Mouse (Mus musculus): Measurements from ENCODE around the gene Ms4a6c. TPM values are rescaled to one million over a fixed set of nuclear protein-coding genes. Genes with fewer than 3 reads are reported as not detected.
"Not testable (repeated sequence)": the region's sequence is repeated elsewhere in the genome, so short reads cannot be mapped to it uniquely, and the experiment has no call there.

The Ms4a6c gene
- polyA plus RNA-seq, 1 experiment from 2014 or later = 3.7 TPM

DNA sequence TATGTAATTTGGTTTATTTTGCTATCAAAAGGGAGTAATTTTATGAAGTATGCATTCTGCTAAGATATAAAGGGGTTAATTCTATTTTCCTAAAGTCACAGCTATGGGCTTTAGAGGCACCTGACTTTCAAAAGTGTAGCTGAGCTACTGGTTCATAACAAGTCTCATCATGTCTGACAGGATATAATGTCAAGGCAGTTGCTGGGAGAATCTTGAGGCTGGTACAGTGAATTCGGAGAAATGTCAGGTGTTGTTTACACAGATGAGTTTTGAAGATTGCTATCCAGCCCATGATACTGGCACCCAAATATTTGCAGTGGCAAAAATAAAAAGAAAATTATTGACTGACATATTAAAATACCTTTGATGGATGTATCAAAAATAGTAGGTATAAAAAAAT lies 35.7 kb downstream of the Ms4a6c start:
- no peaks in the 10 kb centered on the region for H3K36me3 ChIP-seq
- 54% methylated on average over 1 of the region's 1 CpGs for WGBS
- no peaks in the 10 kb centered on the region for H3K9me3 ChIP-seq
- H3K4me1 ChIP-seq = no peaks in the 10 kb centered on the region
- ATAC-seq (ENCODE audit: extremely low read depth, insufficient number of reproducible peaks, low FRiP score, low TSS enrichment) = no peak
- H3K4me2 ChIP-seq = no peak overlapping the region
- no peak overlapping the region for H3K9ac ChIP-seq
- no peaks in the 10 kb centered on the region for H3K27me3 ChIP-seq (replicated peaks)
- H3K4me3 ChIP-seq = no peak overlapping the region
- no peak overlapping the region for H3K27ac ChIP-seq (replicated peaks)

DNA sequence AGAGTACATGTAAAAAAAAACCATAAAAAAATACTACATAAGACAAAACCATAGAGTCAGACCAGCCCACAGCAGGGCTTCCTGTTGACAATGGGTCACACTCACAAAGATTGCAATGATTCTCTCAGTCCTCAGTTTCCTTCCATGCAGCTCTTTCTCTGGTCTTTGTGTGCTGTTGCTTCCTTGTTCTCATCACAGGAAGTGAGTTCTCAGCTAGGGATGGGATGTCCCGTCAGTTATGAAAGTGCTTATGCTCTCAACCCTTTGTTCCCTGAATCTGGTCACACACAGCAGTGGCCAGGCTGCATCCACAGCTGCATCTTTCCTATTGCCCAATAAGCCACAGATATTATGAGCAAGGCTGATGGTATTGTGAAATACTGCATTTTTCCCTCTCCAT lies 44.3 kb downstream of the Ms4a6c start:
- no peaks in the 10 kb centered on the region for H3K4me1 ChIP-seq
- H3K4me3 ChIP-seq = no peak overlapping the region
- ATAC-seq (ENCODE audit: extremely low read depth, insufficient number of reproducible peaks, low FRiP score, low TSS enrichment) = no peak
- H3K27me3 ChIP-seq (replicated peaks) = no peaks in the 10 kb centered on the region
- no peak overlapping the region for H3K27ac ChIP-seq (replicated peaks)
- no peak overlapping the region for H3K9ac ChIP-seq
- no peaks in the 10 kb centered on the region for H3K9me3 ChIP-seq
- WGBS = 31% methylated on average over 1 of the region's 1 CpGs
- no peak overlapping the region for H3K4me2 ChIP-seq
- H3K36me3 ChIP-seq = no peaks in the 10 kb centered on the region

DNA sequence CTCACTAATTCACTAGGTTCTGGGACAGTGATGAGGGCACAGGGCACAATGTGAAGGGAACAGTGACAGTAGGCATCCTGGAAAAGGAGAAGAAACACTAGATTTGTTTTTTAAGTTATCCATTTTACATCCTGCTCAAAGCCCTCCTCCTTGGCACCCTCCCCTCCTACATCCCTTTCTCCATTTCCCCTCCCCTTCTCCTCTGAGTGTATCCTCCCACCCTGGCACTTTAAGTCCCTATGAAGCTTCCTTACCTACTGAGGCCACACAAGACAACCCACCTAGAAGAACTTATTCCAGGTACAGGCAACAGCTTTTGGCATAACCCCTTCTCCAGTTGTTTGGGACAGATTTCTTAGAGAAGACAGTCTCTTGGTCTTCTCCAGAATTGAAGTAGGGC lies 47.1 kb downstream of the Ms4a6c start, which contains the start of gene Ms4a6b:
Gene Ms4a6b (plus strand): TSS at position 267 of the 400 bp plus-strand sequence.
- ATAC-seq (ENCODE audit: extremely low read depth, insufficient number of reproducible peaks, low FRiP score, low TSS enrichment) = no peak
- H3K27ac ChIP-seq (replicated peaks) = no peak within 1 kb of the TSS
- H3K4me1 ChIP-seq = no peaks in the 10 kb centered on the region
- H3K9me3 ChIP-seq = no peaks in the 10 kb centered on the region
- H3K27me3 ChIP-seq (replicated peaks) = no peaks in the 10 kb centered on the region
- H3K36me3 ChIP-seq = no peaks in the 10 kb centered on the region
- H3K4me3 ChIP-seq = no peak within 1 kb of the TSS
- H3K9ac ChIP-seq = no peak within 1 kb of the TSS
- no peak within 1 kb of the TSS for H3K4me2 ChIP-seq

DNA sequence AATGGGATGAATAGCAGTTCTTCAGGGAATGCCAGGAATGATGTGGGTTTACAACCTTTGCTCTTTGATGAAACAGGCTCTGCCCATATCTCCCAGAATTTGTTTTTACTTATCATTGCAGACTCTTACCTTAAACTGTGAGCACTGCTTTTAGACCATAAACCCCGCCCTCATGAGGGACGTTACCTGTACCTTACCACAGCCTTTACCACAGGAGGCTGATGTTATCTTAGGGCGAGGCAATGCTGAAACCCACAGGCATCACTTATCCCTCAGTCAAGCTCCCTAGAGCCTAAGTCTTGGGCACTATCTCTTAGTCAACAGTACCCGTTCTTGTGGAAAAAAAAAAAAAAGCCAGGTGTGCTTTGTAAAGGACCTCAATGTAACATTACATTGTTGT lies 47.7 kb downstream of the Ms4a6c start:
- Histone ChIP-seq H3K4me2 (no peak overlapping the region), H3K4me3 (no peak overlapping the region), H3K27me3 (replicated peaks) (no peaks in the 10 kb centered on the region), H3K4me1 (no peaks in the 10 kb centered on the region), H3K9me3 (no peaks in the 10 kb centered on the region), H3K27ac (replicated peaks) (no peak overlapping the region), H3K36me3 (no peaks in the 10 kb centered on the region), H3K9ac (no peak overlapping the region)
- 52% methylated on average over 4 of the region's 4 CpGs for WGBS
- ATAC-seq (ENCODE audit: extremely low read depth, insufficient number of reproducible peaks, low FRiP score, low TSS enrichment) = no peak

DNA sequence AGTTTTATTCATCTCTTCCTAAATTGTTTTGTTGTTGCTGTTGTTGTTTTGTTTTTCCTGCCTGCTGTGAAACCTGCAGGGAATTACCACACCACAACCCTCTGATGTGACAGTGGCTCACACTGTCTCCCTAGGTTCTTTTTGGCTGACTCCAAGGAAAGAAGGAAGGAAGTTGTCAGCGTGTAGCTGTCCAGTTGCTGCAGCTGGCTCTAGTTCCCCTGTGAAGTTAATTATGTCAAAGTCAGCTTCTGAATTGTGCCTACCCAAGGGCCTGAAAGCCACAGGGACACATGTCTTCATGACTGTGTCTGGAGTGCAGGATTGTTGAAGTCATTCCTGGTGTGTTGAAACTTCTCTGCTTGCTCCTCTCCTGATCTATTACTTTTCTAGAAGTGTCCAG lies 48.2 kb downstream of the Ms4a6c start:
- H3K9me3 ChIP-seq; ATAC-seq (ENCODE audit: extremely low read depth, insufficient number of reproducible peaks, low FRiP score, low TSS enrichment); H3K4me3 ChIP-seq; H3K27me3 ChIP-seq (replicated peaks); H3K9ac ChIP-seq; H3K36me3 ChIP-seq; H3K4me1 ChIP-seq; H3K27ac ChIP-seq (replicated peaks); H3K4me2 ChIP-seq: not testable (repeated sequence)
- WGBS = 27% methylated on average over 1 of the region's 1 CpGs

DNA sequence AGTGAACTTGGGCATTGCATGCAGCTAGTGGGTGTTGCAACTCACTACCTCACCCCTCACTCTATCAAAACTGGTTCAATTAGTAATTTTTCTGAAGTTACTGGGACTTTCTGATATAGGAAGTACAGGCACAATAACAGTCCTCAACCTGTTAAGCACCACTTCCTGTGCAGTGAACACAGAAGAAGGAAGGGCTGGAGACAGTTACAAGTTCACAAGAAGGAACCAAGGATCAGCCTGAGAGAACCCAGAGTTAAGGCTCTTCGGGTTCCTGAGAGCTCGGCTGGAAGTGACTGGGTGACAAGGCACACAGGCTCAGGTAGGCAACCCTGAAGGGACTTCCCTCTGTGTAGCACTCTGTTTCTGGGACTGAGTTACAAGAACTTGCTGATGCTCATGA lies 49.2 kb downstream of the Ms4a6c start:
- 65% methylated on average over 2 of the region's 2 CpGs for WGBS
- H3K4me3 ChIP-seq; H3K4me1 ChIP-seq; ATAC-seq (ENCODE audit: extremely low read depth, insufficient number of reproducible peaks, low FRiP score, low TSS enrichment); H3K36me3 ChIP-seq; H3K4me2 ChIP-seq; H3K9me3 ChIP-seq; H3K9ac ChIP-seq; H3K27ac ChIP-seq (replicated peaks); H3K27me3 ChIP-seq (replicated peaks): not testable (repeated sequence)

DNA sequence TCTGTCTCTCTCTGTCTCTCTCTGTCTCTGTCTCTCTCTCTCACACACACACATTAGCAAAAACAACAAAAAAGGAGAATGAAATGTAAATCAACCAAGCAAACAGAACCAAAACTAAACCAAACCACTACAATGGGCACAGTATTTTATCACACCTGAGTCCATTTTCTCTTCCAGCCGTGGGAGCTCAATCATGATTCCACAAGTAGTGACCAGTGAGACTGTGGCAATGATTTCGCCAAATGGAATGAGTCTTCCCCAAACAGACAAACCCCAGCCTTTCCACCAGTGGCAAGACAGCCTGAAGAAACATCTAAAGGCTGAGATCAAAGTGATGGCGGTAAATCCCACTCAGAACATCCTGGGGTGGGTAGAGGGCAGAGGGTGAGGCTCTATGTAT lies 51.0 kb downstream of the Ms4a6c start:
- Histone ChIP-seq H3K4me3 (no peak overlapping the region), H3K4me1 (no peaks in the 10 kb centered on the region), H3K9me3 (no peaks in the 10 kb centered on the region), H3K27me3 (replicated peaks) (no peaks in the 10 kb centered on the region), H3K4me2 (no peak overlapping the region), H3K27ac (replicated peaks) (no peak overlapping the region), H3K9ac (no peak overlapping the region), H3K36me3 (no peaks in the 10 kb centered on the region)
- ATAC-seq (ENCODE audit: extremely low read depth, insufficient number of reproducible peaks, low FRiP score, low TSS enrichment) = no peak
- WGBS = 80% methylated on average over 3 of the region's 3 CpGs

Other genes starting within 250 kb of the Ms4a6c start
- gene Ms4a12, start 236.9 kb upstream of the Ms4a6c start, polyA plus RNA-seq (2015; fragmentation: Nextera tagmentation; extraction: Ambion mirVana) = not detected in 2 replicates
- not detected in 2 replicates for gene Ms4a1, start 203.1 kb upstream of the Ms4a6c start, polyA plus RNA-seq (2015; fragmentation: Nextera tagmentation; extraction: Ambion mirVana)
- not detected in 2 replicates for gene Ms4a5, start 185.5 kb upstream of the Ms4a6c start, polyA plus RNA-seq (2015; fragmentation: Nextera tagmentation; extraction: Ambion mirVana)
- 0.05 TPM in 1 of 2 replicates, not detected in the other for gene Ms4a14, start 154.9 kb upstream of the Ms4a6c start, polyA plus RNA-seq (2015; fragmentation: Nextera tagmentation; extraction: Ambion mirVana)
- gene Ms4a7, start 133.2 kb upstream of the Ms4a6c start, polyA plus RNA-seq (2015; fragmentation: Nextera tagmentation; extraction: Ambion mirVana) = 2.7 and 3.6 TPM in 2 replicates
- 2.8 and 4.2 TPM in 2 replicates for gene Ms4a4a, start 93.8 kb upstream of the Ms4a6c start, polyA plus RNA-seq (2015; fragmentation: Nextera tagmentation; extraction: Ambion mirVana)
- 0.27 and 1.3 TPM in 2 replicates for gene Ms4a4c, start 64.6 kb upstream of the Ms4a6c start, polyA plus RNA-seq (2015; fragmentation: Nextera tagmentation; extraction: Ambion mirVana)
- gene Ms4a4b, start 25.8 kb upstream of the Ms4a6c start, polyA plus RNA-seq (2015; fragmentation: Nextera tagmentation; extraction: Ambion mirVana) = not detected in 2 replicates
- gene Gm8369, start 16.6 kb downstream of the Ms4a6c start, polyA plus RNA-seq (2015; fragmentation: Nextera tagmentation; extraction: Ambion mirVana) = not detected in 2 replicates
- gene Ms4a6b, start 47.1 kb downstream of the Ms4a6c start, polyA plus RNA-seq (2015; fragmentation: Nextera tagmentation; extraction: Ambion mirVana) = 3.0 and 3.7 TPM in 2 replicates
- 0.37 and 0.47 TPM in 2 replicates for gene Ms4a4d, start 67.4 kb downstream of the Ms4a6c start, polyA plus RNA-seq (2015; fragmentation: Nextera tagmentation; extraction: Ambion mirVana)
- gene Ms4a6d, start 135.5 kb downstream of the Ms4a6c start, polyA plus RNA-seq (2015; fragmentation: Nextera tagmentation; extraction: Ambion mirVana) = 1.7 and 2.6 TPM in 2 replicates
- gene Ms4a2, start 154.4 kb downstream of the Ms4a6c start, polyA plus RNA-seq (2015; fragmentation: Nextera tagmentation; extraction: Ambion mirVana) = not detected in 2 replicates
- gene Ms4a3, start 171.5 kb downstream of the Ms4a6c start, polyA plus RNA-seq (2015; fragmentation: Nextera tagmentation; extraction: Ambion mirVana) = 0.12 and 0.31 TPM in 2 replicates
- gene Oosp2, start 191.2 kb downstream of the Ms4a6c start, polyA plus RNA-seq (2015; fragmentation: Nextera tagmentation; extraction: Ambion mirVana) = not detected in 2 replicates
- not detected in 2 replicates for gene Oosp1, start 221.8 kb downstream of the Ms4a6c start, polyA plus RNA-seq (2015; fragmentation: Nextera tagmentation; extraction: Ambion mirVana)
- gene Oosp3, start 227.7 kb downstream of the Ms4a6c start, polyA plus RNA-seq (2015; fragmentation: Nextera tagmentation; extraction: Ambion mirVana) = not detected in 2 replicates

Data from heart, embryonic 13.5 days (tissue).